Mouse (Mus musculus): ENCODE results near the gene Gm8439. TPM values are rescaled to one million over a fixed set of nuclear protein-coding genes. Genes with fewer than 3 reads are reported as not detected.

Gene Gm8439
- not detected for polyA plus RNA-seq (2014; fragmentation: Illumina TruSeq; extraction: RNeasy Lipid Tissue Mini Kit (QIAGEN cat#74804); ENCODE audit: low read depth, low replicate concordance)

DNA sequence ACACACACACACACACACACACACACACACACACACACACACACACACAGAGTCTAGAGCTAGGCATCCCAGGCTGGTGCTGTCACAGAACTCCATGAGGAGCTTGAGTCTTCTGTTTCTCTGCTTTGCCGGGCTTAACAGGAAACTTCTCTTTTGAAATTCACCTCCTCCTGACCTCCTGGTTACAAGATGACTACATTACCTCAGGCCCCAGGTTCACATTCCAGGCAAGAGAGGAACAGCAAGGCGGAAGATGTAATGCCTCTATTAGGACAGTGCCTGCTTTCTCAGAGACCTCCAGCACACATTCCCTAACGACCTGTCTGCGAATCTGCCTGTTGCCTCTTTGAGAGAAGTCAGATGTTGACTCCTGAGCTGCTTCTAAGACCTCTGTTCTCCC, at the start of gene Gm8439:
TSS of gene Gm8439 (plus strand) at position 301 of the 400 bp plus-strand sequence.

DNA sequence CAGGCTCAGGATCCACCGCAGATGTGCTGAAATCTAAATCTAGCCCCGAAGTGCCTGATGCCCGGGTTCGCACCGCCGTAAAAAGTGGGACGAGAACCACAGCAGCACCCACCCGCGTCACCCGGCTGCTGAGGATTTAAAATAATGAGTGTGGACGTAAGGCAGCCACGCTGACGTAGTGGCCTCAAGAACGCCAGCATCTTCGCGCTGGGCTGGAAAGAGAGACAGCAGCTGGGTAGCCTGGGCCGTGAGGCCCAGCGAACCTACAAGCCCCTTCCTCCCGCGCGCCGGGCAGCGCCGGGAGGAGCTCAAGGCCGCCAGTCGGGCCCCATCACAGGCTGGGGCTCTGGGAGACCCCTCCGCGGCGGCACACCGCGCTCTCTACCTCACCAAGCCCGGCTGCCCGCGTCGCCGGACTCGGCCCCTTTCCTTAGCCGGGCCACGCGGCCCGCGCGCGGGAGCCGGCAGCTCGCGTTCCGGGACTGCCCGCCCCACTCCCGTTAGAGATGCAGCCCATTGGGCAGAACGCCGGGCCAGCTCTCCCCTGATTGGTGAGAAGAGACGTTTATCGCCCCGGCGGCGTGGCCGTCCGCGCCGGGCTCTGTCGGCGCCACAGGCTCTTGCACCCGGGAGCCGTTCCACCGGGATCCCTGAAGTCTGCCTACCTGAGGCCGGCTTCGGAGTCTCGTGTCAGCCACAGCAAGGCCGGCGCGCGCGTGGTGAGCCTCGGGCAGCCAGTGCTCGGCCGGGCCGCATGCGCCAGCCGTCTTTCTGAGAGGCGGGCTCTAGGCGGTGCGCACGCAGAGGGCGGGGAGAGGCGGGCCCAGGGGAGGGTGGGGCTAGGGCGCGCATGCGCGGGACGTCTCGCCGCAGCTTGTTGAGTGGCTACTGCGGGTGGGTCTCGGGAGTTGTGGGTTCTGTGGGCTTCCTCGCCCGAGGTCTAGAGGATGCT, 18.8 kb upstream of the Gm8439 start, which contains the start of gene Ctps:
TSS of gene Ctps (minus strand) at position 791 of the 952 bp plus-strand sequence.

Other genes starting within 250 kb of the Gm8439 start
- gene Scmh1, start 183.5 kb upstream of the Gm8439 start, polyA plus RNA-seq (2014; fragmentation: Illumina TruSeq; extraction: RNeasy Lipid Tissue Mini Kit (QIAGEN cat#74804); ENCODE audit: low read depth, low replicate concordance): 18.0 TPM
- gene Slfnl1, start 56.5 kb upstream of the Gm8439 start, polyA plus RNA-seq (2014; fragmentation: Illumina TruSeq; extraction: RNeasy Lipid Tissue Mini Kit (QIAGEN cat#74804); ENCODE audit: low read depth, low replicate concordance): not detected
- gene Ctps, start 18.5 kb upstream of the Gm8439 start, polyA plus RNA-seq (2014; fragmentation: Illumina TruSeq; extraction: RNeasy Lipid Tissue Mini Kit (QIAGEN cat#74804); ENCODE audit: low read depth, low replicate concordance): 51.4 TPM
- gene Cited4, start 77.8 kb downstream of the Gm8439 start, polyA plus RNA-seq (2014; fragmentation: Illumina TruSeq; extraction: RNeasy Lipid Tissue Mini Kit (QIAGEN cat#74804); ENCODE audit: low read depth, low replicate concordance): not detected
- gene Kcnq4, start 159.9 kb downstream of the Gm8439 start, polyA plus RNA-seq (2014; fragmentation: Illumina TruSeq; extraction: RNeasy Lipid Tissue Mini Kit (QIAGEN cat#74804); ENCODE audit: low read depth, low replicate concordance): not detected
- gene Nfyc, start 242.8 kb downstream of the Gm8439 start, polyA plus RNA-seq (2014; fragmentation: Illumina TruSeq; extraction: RNeasy Lipid Tissue Mini Kit (QIAGEN cat#74804); ENCODE audit: low read depth, low replicate concordance): 28.5 TPM